Mouse (Mus musculus) stomach, embryonic 16.5 days (tissue): ENCODE data around the gene Cdh24. TPM values are rescaled to one million over a fixed set of nuclear protein-coding genes. Genes with fewer than 3 reads are reported as not detected.

Source experiments
- ATAC-seq: fragments of 200-750 bp; cut with Nextera tagmentation; 2 replicates; pipeline ENCODE4 v1.8.0; 2017; ENCODE audit warnings: moderate number of reproducible peaks, moderate TSS enrichment; ENCODE audit not compliant: insufficient read depth, low FRiP score
- H3K27ac ChIP-seq: fragments of 300-500 bp; sonication (generic); 2 replicates; pipeline ENCODE4 v1.5.1; 2014; ENCODE audit warnings: low read length
- H3K27me3 ChIP-seq: fragments of 300-500 bp; sonication (generic); 2 replicates; pipeline ENCODE4 v1.6.1; 2014; ENCODE audit warnings: low read length, control low read depth, mixed read lengths; ENCODE audit not compliant: control insufficient read depth, insufficient read depth
- H3K36me3 ChIP-seq: fragments of 300-500 bp; sonication (generic); 2 replicates; pipeline ENCODE4 v1.6.1; 2014; ENCODE audit warnings: low read length; ENCODE audit not compliant: control insufficient read depth, insufficient read depth
- H3K4me1 ChIP-seq: fragments of 300-500 bp; sonication (generic); 2 replicates; pipeline ENCODE4 v1.6.1; 2014; ENCODE audit warnings: low read length, control low read depth, mixed read lengths; ENCODE audit not compliant: control insufficient read depth, insufficient read depth
- H3K4me2 ChIP-seq: fragments of 300-500 bp; sonication (generic); 2 replicates; pipeline ENCODE4 v1.6.1; 2014; ENCODE audit warnings: low read depth, low read length, mixed read lengths
- H3K4me3 ChIP-seq: fragments of 300-500 bp; sonication (generic); replicated peaks from 2 replicates; pipeline ENCODE4 v1.5.1; 2014; ENCODE audit warnings: mild to moderate bottlenecking, low read length
- H3K9ac ChIP-seq: fragments of 300-500 bp; sonication (generic); 2 replicates; pipeline ENCODE4 v1.6.1; 2014; ENCODE audit warnings: low read length
- H3K9me3 ChIP-seq: fragments of 300-500 bp; sonication (generic); replicated peaks from 2 replicates; pipeline ENCODE4 v1.6.1; 2016; ENCODE audit warnings: low read length, control low read depth; ENCODE audit not compliant: control insufficient read depth
- WGBS: fragments of 180-500 bp; shearing (Covaris S2); extraction: QIAGEN DNeasy Blood & Tissue Kit; methylation state at CpG from one replicate; pipeline ENCODE4 v1.1.7; 2014; 5-methylcytosine and 5-hydroxymethylcytosine counted together
- polyA plus RNA-seq: library from polyadenylated mRNA; unstranded; fragments of >200 nt; fragmentation: Nextera tagmentation; extraction: Ambion mirVana; gene quantifications from 2 replicates; pipeline ENCODE4 v1.2.1, GENCODE M21; 2015

The Cdh24 gene
- polyA plus RNA-seq, 1 experiment from 2014 or later = 2.2 TPM

GRCm38 (mm10) chr14:54634182-54634581 is 7.0 kb downstream of the Cdh24 start:
- no peaks in the 10 kb centered on the region for H3K9me3 ChIP-seq
- no peak overlapping the region for H3K27ac ChIP-seq
- H3K27me3 ChIP-seq = no peaks in the 10 kb centered on the region
- peaks cover 10% of the 10 kb centered on the region; the same call in 1 of the 2 replicates for H3K36me3 ChIP-seq
- H3K4me3 ChIP-seq = no peak overlapping the region
- H3K4me2 ChIP-seq = no peak overlapping the region
- no peaks in the 10 kb centered on the region for H3K4me1 ChIP-seq
- H3K9ac ChIP-seq = no peak overlapping the region
- no peak for ATAC-seq
- WGBS = 79% methylated on average over 4 of the region's 4 CpGs

DNA sequence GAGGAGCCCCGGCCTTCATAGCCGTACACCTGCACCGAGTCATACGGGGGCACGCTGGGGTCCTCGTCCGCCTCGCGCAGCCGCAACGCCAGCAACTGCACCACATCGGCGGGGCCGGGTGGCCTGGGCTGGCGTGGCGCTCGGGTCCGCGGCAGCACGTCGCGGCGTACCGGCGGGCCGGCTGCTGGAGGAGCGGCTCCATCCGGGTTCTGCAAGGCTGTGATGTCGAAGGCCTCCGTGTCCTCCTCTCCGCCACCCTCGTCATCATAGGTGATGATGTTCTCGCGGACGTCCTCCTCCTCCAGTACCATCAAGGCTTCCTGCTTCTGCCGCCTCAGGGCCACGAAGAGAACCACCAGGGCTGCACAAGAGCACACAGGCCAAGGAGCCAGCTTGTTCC is 8.9 kb downstream of the Cdh24 start:
- 90% methylated on average over 37 of the region's 37 CpGs for WGBS
- Histone ChIP-seq H3K4me2 (no peak overlapping the region), H3K27me3 (no peaks in the 10 kb centered on the region), H3K27ac (no peak overlapping the region), H3K4me1 (no peaks in the 10 kb centered on the region), H3K9ac (no peak overlapping the region), H3K4me3 (no peak overlapping the region), H3K36me3 (peaks cover 10% of the 10 kb centered on the region; the same call in 1 of the 2 replicates), H3K9me3 (no peaks in the 10 kb centered on the region)
- ATAC-seq = no peak

- Histone ChIP-seq H3K27ac (no peak overlapping the region), H3K27me3 (no peaks in the 10 kb centered on the region), H3K4me3 (no peak overlapping the region), H3K4me1 (no peaks in the 10 kb centered on the region), H3K4me2 (no peak overlapping the region), H3K9me3 (no peaks in the 10 kb centered on the region), H3K36me3 (peaks cover 10% of the 10 kb centered on the region; the same call in 1 of the 2 replicates), H3K9ac (no peak overlapping the region; the same call in 1 of the 2 replicates)
- ATAC-seq = 0 out of 2 replicates have a peak, but pooled peaks have one; percentile 27
- 59% methylated on average over 4 of the region's 4 CpGs for WGBS
Measured at GRCm38 (mm10) chr14:54631240-54631599, 9.9 kb downstream of the Cdh24 start.

DNA sequence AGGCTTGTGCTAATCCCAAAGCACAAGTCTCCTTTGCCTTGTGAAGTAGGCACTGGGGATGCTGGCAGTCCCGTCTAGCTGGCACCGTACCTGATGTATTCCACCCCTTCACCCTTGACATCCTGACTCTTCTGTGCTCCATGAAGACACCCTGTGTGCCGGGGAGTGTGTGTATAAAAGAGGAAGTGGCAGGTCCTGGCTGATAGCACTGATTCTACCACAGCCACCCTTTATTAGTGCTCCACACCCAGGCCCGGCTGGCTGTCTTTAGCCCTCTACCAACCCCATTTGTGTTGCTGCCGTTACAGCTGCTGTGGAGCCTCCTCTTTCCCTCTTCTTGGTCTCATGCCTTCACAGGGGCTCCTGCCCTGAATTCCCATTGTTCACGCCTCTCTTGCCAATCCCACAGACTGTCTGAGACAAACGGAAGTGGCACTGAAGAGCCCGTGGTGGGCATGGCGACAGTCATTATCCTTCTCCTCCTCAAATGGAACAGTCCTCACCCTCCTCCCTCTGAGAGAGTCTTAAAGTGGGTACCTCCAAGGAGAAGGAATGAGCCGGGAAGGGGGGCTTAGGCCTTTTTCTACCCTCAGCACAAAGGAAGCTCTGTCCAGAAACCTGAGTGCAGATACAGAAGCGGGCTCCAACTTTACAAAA is 10.5 kb downstream of the Cdh24 start:
- Histone ChIP-seq H3K27me3 (no peaks in the 10 kb centered on the region), H3K9ac (no peak overlapping the region), H3K36me3 (peaks cover 10% of the 10 kb centered on the region; the same call in 1 of the 2 replicates), H3K4me3 (no peak overlapping the region), H3K4me2 (no peak overlapping the region), H3K4me1 (no peaks in the 10 kb centered on the region), H3K9me3 (no peaks in the 10 kb centered on the region), H3K27ac (no peak overlapping the region)
- no peak for ATAC-seq
- 82% methylated on average over 11 of the region's 11 CpGs for WGBS

GRCm38 (mm10) chr14:54629797-54630196 is 11.4 kb downstream of the Cdh24 start:
- H3K27ac ChIP-seq = no peak overlapping the region
- no peaks in the 10 kb centered on the region for H3K27me3 ChIP-seq
- 81% methylated on average over 2 of the region's 2 CpGs for WGBS
- peaks cover 10% of the 10 kb centered on the region; the same call in 1 of the 2 replicates for H3K36me3 ChIP-seq
- H3K4me2 ChIP-seq = no peak overlapping the region
- H3K4me1 ChIP-seq = no peaks in the 10 kb centered on the region
- no peak overlapping the region for H3K4me3 ChIP-seq
- H3K9ac ChIP-seq = no peak overlapping the region
- no peak for ATAC-seq
- H3K9me3 ChIP-seq = no peaks in the 10 kb centered on the region

GRCm38 (mm10) chr14:54628103-54628502 is 13.1 kb downstream of the Cdh24 start:
- H3K27me3 ChIP-seq = no peaks in the 10 kb centered on the region
- H3K36me3 ChIP-seq = peaks cover 10% of the 10 kb centered on the region; the same call in 1 of the 2 replicates
- 69% methylated on average over 5 of the region's 5 CpGs for WGBS

GRCm38 (mm10) chr14:54624976-54625375 is 16.2 kb downstream of the Cdh24 start:
- H3K4me2 ChIP-seq = no peak overlapping the region
- no peak overlapping the region for H3K4me3 ChIP-seq
- H3K27me3 ChIP-seq = no peaks in the 10 kb centered on the region
- H3K36me3 ChIP-seq = no peaks in the 10 kb centered on the region
- H3K9me3 ChIP-seq = no peaks in the 10 kb centered on the region
- no peak for ATAC-seq
- no peaks in the 10 kb centered on the region for H3K4me1 ChIP-seq
- no peak overlapping the region for H3K9ac ChIP-seq
- WGBS = 64% methylated on average over 10 of the region's 10 CpGs
- H3K27ac ChIP-seq = no peak overlapping the region

More at GRCm38 (mm10) chr14:54628103-54628502, 13.1 kb downstream of the Cdh24 start:
- no peaks in the 10 kb centered on the region for H3K9me3 ChIP-seq
- H3K4me3 ChIP-seq = no peak overlapping the region
- ATAC-seq = no peak
- H3K9ac ChIP-seq = no peak overlapping the region
- no peaks in the 10 kb centered on the region for H3K4me1 ChIP-seq
- H3K27ac ChIP-seq = no peak overlapping the region
- no peak overlapping the region for H3K4me2 ChIP-seq

GRCm38 (mm10) chr14:54623334-54623733 is 17.8 kb downstream of the Cdh24 start:
- Histone ChIP-seq H3K4me3 (no peak overlapping the region), H3K4me2 (no peak overlapping the region), H3K27ac (no peak overlapping the region), H3K9ac (no peak overlapping the region), H3K4me1 (no peaks in the 10 kb centered on the region), H3K36me3 (no peaks in the 10 kb centered on the region), H3K27me3 (no peaks in the 10 kb centered on the region), H3K9me3 (no peaks in the 10 kb centered on the region)
- WGBS = 77% methylated on average over 6 of the region's 6 CpGs
- ATAC-seq = no peak

- no peak for ATAC-seq
- no peak within 1 kb of the TSS for H3K4me3 ChIP-seq
- no peaks in the 10 kb centered on the region for H3K36me3 ChIP-seq
- peaks cover 4% of the 10 kb centered on the region; the same call in 1 of the 2 replicates for H3K4me1 ChIP-seq
- H3K9me3 ChIP-seq = no peaks in the 10 kb centered on the region
- no peak within 1 kb of the TSS for H3K4me2 ChIP-seq
- no peak within 1 kb of the TSS for H3K9ac ChIP-seq
- 90% methylated on average over 1 of the region's 1 CpGs for WGBS
- no peak within 1 kb of the TSS for H3K27ac ChIP-seq
- H3K27me3 ChIP-seq = no peaks in the 10 kb centered on the region
Measured at GRCm38 (mm10) chr14:54621133-54621532, 20.0 kb downstream of the Cdh24 start, which contains the start of gene Psmb11. Gene Psmb11 (plus strand): TSS chr14:54621433.
